Mouse (Mus musculus): Measurements from ENCODE around the gene Elf2. TPM values are rescaled to one million over a fixed set of nuclear protein-coding genes. Genes with fewer than 3 reads are reported as not detected.

Gene Elf2
- polyA plus RNA-seq, 1 experiment from 2014 or later = 47.4 TPM

Small RNA genes lying within 50 kb of the gene (microRNA-seq; reads per million reads assigned to microRNA genes)
- not detected for gene Gm24282

Other genes starting within 250 kb of the Elf2 start
- gene Noct, start 116.2 kb downstream of the Elf2 start, polyA plus RNA-seq (2014; fragmentation: Nextera tagmentation; extraction: Ambion mirVana) = 11.6 and 12.9 TPM in 2 replicates
- 22.5 and 26.9 TPM in 2 replicates for gene Mgarp, start 56.1 kb upstream of the Elf2 start, polyA plus RNA-seq (2014; fragmentation: Nextera tagmentation; extraction: Ambion mirVana)
- gene Ndufc1, start 68.3 kb upstream of the Elf2 start, polyA plus RNA-seq (2014; fragmentation: Nextera tagmentation; extraction: Ambion mirVana) = 739 and 783 TPM in 2 replicates
- 54.5 and 57.0 TPM in 2 replicates for gene Naa15, start 74.5 kb upstream of the Elf2 start, polyA plus RNA-seq (2014; fragmentation: Nextera tagmentation; extraction: Ambion mirVana)
- 14.5 and 15.0 TPM in 2 replicates for gene Rab33b, start 143.3 kb upstream of the Elf2 start, polyA plus RNA-seq (2014; fragmentation: Nextera tagmentation; extraction: Ambion mirVana)
- 3.4 and 3.8 TPM in 2 replicates for gene Setd7, start 220.2 kb upstream of the Elf2 start, polyA plus RNA-seq (2014; fragmentation: Nextera tagmentation; extraction: Ambion mirVana)

All from midbrain, embryonic 11.5 days (tissue).